Mouse (Mus musculus) intestine, embryonic 14.5 days (tissue): Measurements from ENCODE around the gene Cldn14. TPM values are rescaled to one million over a fixed set of nuclear protein-coding genes. Genes with fewer than 3 reads are reported as not detected.

Experiments used
- ATAC-seq: fragments of 200-750 bp; cut with Nextera tagmentation; replicated peaks from 2 replicates; pipeline ENCODE4 v1.8.0; 2017; ENCODE audit warnings: low read depth, moderate number of reproducible peaks, moderate TSS enrichment, moderate library complexity; ENCODE audit not compliant: low FRiP score, low TSS enrichment
- DNase-seq: peaks from one replicate; pipeline ENCODE4 v3.0.0-alpha.2; 2018; ENCODE audit warnings: low spot score
- H3K27ac ChIP-seq: fragments of 300-500 bp; sonication (generic); 2 replicates; pipeline ENCODE4 v1.5.1; 2014; ENCODE audit warnings: low read depth, mild to moderate bottlenecking, control low read depth
- H3K27me3 ChIP-seq: fragments of 300-500 bp; sonication (generic); replicated peaks from 2 replicates; pipeline ENCODE4 v1.6.1; 2014; ENCODE audit warnings: low read length, control low read depth; ENCODE audit not compliant: control insufficient read depth, insufficient read depth
- H3K36me3 ChIP-seq: fragments of 300-500 bp; sonication (generic); 2 replicates; pipeline ENCODE4 v1.6.1; 2014; ENCODE audit warnings: low read length, control low read depth; ENCODE audit not compliant: control insufficient read depth, insufficient read depth
- H3K4me1 ChIP-seq: fragments of 300-500 bp; sonication (generic); replicated peaks from 2 replicates; pipeline ENCODE4 v1.6.1; 2014; ENCODE audit warnings: low read length, control low read depth, mixed read lengths; ENCODE audit not compliant: control insufficient read depth, insufficient read depth
- H3K4me2 ChIP-seq: fragments of 300-500 bp; sonication (generic); 2 replicates; pipeline ENCODE4 v1.6.1; 2014; ENCODE audit warnings: low read length
- H3K4me3 ChIP-seq: fragments of 300-500 bp; sonication (generic); 2 replicates; pipeline ENCODE4 v1.5.1; 2014; ENCODE audit warnings: low read depth, low read length, control low read depth, mixed read lengths
- H3K9ac ChIP-seq: fragments of 300-500 bp; sonication (generic); 2 replicates; pipeline ENCODE4 v1.6.1; 2014; ENCODE audit warnings: mild to moderate bottlenecking, low read length
- H3K9me3 ChIP-seq: fragments of 300-500 bp; sonication (generic); 2 replicates; pipeline ENCODE4 v1.6.1; 2016; ENCODE audit warnings: low read length, control low read depth; ENCODE audit not compliant: control insufficient read depth
- WGBS: fragments of 180-500 bp; shearing (Covaris S2); extraction: QIAGEN DNeasy Blood & Tissue Kit; methylation state at CpG from one replicate; pipeline ENCODE4 v1.1.7; 2014; 5-methylcytosine and 5-hydroxymethylcytosine counted together
- polyA plus RNA-seq: library from polyadenylated mRNA; unstranded; fragments of >200 nt; fragmentation: Nextera tagmentation; extraction: Ambion mirVana; gene quantifications from 2 replicates; pipeline ENCODE4 v1.2.1, GENCODE M21; 2014

Gene Cldn14
- polyA plus RNA-seq, 1 experiment from 2014 or later: 0.14 TPM

DNA sequence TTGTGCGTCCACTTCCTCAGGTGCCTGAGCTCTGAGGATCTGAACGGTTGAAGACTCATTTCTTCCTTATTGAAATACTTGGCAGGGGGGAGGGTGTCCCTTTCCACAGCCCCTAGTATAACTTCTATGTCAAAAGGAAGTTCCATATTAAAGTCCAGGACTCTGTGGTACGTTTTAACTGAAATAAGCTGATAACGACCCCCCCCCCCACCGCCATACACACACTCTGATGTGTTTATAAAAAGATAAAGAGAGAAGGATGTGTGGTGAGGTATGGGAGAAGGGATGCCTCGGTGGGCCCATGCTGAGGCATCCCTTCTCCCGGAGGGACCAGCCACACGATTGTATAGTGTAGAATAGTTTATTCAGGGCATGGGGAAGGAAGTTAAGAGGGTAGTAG is 34.4 kb downstream of the Cldn14 start:
- no peaks in the 10 kb centered on the region for H3K27me3 ChIP-seq
- H3K36me3 ChIP-seq: no peaks in the 10 kb centered on the region
- H3K27ac ChIP-seq: no peak overlapping the region
- H3K4me3 ChIP-seq: no peak overlapping the region
- no peak for DNase-seq
- ATAC-seq: no peak
- no peak overlapping the region for H3K9ac ChIP-seq
- 51% methylated on average over 8 of the region's 8 CpGs for WGBS
- H3K4me2 ChIP-seq: no peak overlapping the region; the same call in 1 of the 2 replicates
- H3K4me1 ChIP-seq: 0 out of 2 replicates have a peak, but pooled peaks cover 4% of the 10 kb centered on the region
- H3K9me3 ChIP-seq: no peaks in the 10 kb centered on the region

DNA sequence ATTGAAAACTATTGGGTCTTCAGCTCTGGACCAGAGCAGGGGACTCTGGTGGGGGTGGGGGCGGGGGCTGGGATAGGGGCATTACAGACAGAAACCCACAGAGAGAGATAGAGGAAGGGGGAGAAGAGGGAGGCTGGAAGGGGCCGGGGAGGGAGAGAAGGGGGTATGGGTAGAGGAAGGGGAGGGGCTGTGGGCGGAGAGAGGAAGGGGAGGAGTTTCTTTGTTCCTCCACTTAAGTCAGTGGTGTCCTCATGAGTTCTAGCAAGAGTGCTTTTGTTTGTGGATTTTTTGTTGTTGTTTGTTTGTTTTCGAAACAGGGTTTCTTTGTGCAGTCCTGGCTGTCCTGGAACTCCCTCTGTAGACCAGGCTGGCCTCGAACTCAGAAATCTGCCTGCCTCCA is 35.1 kb downstream of the Cldn14 start:
- ATAC-seq (no peak; the same call in 1 of the 2 replicates), DNase-seq (no peak)
- H3K4me3 ChIP-seq: peak overlapping the region; percentile 15; the same call in 1 of the 2 replicates
- H3K4me2 ChIP-seq: peak overlapping the region; percentile 45
- no peaks in the 10 kb centered on the region for H3K9me3 ChIP-seq
- peak overlapping the region; percentile 22; the same call in 1 of the 2 replicates for H3K9ac ChIP-seq
- no peaks in the 10 kb centered on the region for H3K36me3 ChIP-seq
- no peak overlapping the region for H3K27ac ChIP-seq
- WGBS: 53% methylated on average over 5 of the region's 5 CpGs
- H3K27me3 ChIP-seq: no peaks in the 10 kb centered on the region
- H3K4me1 ChIP-seq: 0 out of 2 replicates have a peak, but pooled peaks cover 4% of the 10 kb centered on the region

DNA sequence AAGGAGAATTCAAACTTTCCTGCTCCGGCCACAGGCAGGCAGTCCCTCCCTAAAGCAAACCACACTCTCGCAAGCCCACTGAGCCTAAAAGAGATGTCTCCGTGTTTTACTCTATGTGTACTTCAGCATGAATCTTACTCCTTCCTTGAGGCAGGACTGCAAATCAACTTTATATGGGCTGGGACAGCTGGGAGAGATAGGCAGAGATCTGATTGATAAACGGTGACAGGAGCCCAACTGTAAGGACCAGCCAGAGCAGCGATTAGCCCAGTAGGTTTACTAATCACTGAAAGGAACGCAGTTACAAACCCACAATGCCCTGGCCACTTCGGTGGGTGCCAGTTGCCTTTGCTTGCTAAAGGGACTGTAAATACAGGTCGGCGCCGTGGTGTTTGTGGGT is 35.5 kb downstream of the Cldn14 start:
- Histone ChIP-seq H3K4me1 (0 out of 2 replicates have a peak, but pooled peaks cover 4% of the 10 kb centered on the region), H3K27me3 (no peaks in the 10 kb centered on the region), H3K9me3 (no peaks in the 10 kb centered on the region), H3K27ac (no peak overlapping the region), H3K4me2 (peak overlapping the region; percentile 45), H3K4me3 (peak overlapping the region; percentile 15; the same call in 1 of the 2 replicates), H3K9ac (peak overlapping the region; percentile 22; the same call in 1 of the 2 replicates), H3K36me3 (no peaks in the 10 kb centered on the region)
- 27% methylated on average over 10 of the region's 10 CpGs for WGBS
- ATAC-seq (no peak), DNase-seq (no peak)

DNA sequence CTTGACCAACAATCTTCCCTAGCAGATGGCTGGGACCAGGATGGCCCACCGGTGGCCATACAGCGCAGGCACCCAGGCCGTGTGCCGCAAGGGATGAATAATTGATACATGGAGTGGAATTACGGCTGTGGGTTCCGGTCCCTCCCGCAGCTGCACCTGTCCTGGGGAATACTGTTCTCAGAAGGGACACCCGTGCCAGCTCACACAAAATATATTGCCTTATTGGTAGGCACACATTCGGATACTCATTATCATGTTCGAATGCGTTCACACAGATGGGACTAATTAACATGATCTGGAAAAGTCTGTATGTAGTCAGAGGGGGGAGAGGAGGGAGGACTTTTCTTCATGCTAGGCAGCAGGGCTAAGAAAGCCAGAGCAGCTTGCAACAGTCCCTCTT is 37.6 kb downstream of the Cldn14 start:
- Histone ChIP-seq H3K9me3 (no peaks in the 10 kb centered on the region), H3K4me3 (no peak overlapping the region), H3K27me3 (no peaks in the 10 kb centered on the region)

DNA sequence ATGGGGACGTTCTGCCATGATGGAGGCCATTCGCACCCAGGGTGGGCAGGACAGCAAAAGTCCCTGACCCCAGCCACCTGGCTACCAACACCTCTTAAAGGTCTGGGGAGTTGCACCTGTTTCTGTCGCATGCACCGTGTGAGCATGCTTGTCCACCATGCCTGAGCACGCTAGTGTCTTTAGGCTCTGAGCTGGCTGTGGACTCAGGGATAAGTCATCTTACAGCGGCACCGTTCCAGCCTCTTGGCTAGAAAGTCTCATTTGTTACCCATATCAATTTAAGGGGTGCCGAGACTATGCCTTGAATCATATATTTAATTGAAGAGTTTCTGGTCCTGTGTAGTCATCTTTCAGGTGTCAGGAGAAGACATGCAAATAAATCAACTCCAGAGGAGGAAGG is 40.7 kb downstream of the Cldn14 start:
- H3K4me3 ChIP-seq: no peak overlapping the region

More for the DNA sequence above, 37.6 kb downstream of the Cldn14 start:
- Histone ChIP-seq H3K9ac (no peak overlapping the region), H3K4me1 (0 out of 2 replicates have a peak, but pooled peaks cover 4% of the 10 kb centered on the region), H3K36me3 (no peaks in the 10 kb centered on the region), H3K4me2 (no peak overlapping the region), H3K27ac (no peak overlapping the region)
- WGBS: 89% methylated on average over 11 of the region's 11 CpGs
- DNase-seq (no peak), ATAC-seq (no peak)

DNA sequence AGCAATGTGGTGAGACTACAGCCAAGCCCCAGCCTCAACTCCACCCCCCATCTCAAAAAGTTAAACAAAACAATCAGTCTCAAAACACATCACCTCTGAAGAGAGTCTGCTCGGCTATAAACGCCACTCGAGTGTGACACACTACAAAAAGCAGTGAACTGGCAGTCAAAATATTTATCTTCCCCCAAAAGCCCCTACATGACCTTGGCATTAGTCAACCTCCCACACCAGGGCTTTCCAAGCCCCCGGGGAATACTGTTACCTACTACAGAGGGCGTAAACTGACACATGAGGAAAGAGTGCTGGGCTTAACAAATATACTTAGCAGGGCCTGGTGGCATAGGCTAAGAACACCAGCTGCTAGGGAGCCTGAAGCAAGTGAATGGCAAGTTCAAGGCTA is 46.4 kb downstream of the Cldn14 start:
- H3K9me3 ChIP-seq: no peaks in the 10 kb centered on the region
- no peak overlapping the region for H3K27ac ChIP-seq
- H3K27me3 ChIP-seq: no peaks in the 10 kb centered on the region
- no peak overlapping the region for H3K4me2 ChIP-seq
- DNase-seq: no peak
- no peaks in the 10 kb centered on the region for H3K4me1 ChIP-seq
- H3K36me3 ChIP-seq: no peaks in the 10 kb centered on the region
- 29% methylated on average over 5 of the region's 5 CpGs for WGBS
- H3K4me3 ChIP-seq: no peak overlapping the region
- no peak for ATAC-seq
- H3K9ac ChIP-seq: no peak overlapping the region

More for the DNA sequence above, 40.7 kb downstream of the Cldn14 start:
- H3K4me1 ChIP-seq: no peaks in the 10 kb centered on the region
- no peaks in the 10 kb centered on the region for H3K36me3 ChIP-seq
- DNase-seq (no peak), ATAC-seq (no peak)
- no peaks in the 10 kb centered on the region for H3K27me3 ChIP-seq
- WGBS: 93% methylated on average over 8 of the region's 8 CpGs
- H3K9ac ChIP-seq: no peak overlapping the region
- H3K9me3 ChIP-seq: no peaks in the 10 kb centered on the region
- no peak overlapping the region for H3K4me2 ChIP-seq
- H3K27ac ChIP-seq: no peak overlapping the region

DNA sequence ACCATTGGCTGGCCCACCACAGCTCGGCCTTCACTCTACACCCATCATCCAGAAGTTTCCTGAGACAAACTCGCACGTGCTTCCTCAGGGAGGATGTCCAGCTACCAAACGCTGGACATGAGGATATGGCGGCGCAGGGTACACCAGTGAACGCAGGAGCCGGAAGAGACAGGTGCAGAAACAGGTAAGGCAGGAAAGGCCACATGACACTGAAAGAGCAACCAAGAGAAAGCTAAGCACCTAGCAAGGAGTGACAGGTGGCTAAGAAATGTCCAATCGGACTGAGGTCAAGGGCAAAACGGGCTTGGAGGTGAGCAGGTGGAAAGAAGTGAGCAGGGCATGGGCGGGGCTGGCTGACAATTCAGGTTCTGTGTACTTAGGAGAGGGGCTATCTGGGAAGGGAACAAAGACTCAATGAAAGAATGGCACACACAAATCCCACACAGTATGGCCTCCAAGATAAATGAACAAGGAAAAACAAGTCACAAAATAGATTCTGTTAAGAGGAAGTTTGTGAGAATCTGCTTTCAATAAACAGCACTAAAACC is 47.5 kb downstream of the Cldn14 start:
- no peak for ATAC-seq
- DNase-seq: no peak
- no peak overlapping the region for H3K4me3 ChIP-seq
- H3K36me3 ChIP-seq: no peaks in the 10 kb centered on the region
- H3K9me3 ChIP-seq: no peaks in the 10 kb centered on the region
- H3K4me2 ChIP-seq: no peak overlapping the region
- H3K27ac ChIP-seq: no peak overlapping the region
- H3K4me1 ChIP-seq: no peaks in the 10 kb centered on the region
- H3K9ac ChIP-seq: no peak overlapping the region
- 81% methylated on average over 11 of the region's 11 CpGs for WGBS
- no peaks in the 10 kb centered on the region for H3K27me3 ChIP-seq

DNA sequence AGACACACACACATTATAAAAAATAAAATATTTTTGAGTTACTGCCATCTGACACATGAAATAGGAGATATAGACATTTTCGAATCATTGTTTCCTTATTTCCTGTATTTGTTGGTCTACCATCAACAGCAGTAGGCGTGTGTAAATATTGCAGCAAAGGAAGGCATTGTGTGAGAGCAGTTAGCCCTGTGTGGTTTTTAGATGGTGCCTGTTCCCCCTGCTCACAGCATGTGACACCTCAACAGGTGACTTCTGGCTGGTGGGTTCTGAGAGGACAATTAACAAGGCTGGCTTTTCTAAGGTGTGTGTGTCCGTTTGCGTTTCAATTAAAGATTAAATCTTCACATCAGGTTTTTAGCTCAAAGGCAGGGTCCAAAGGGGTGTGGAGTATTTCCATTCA is 48.1 kb downstream of the Cldn14 start:
- no peaks in the 10 kb centered on the region for H3K27me3 ChIP-seq
- no peak overlapping the region for H3K4me3 ChIP-seq
- no peaks in the 10 kb centered on the region for H3K4me1 ChIP-seq
- no peak overlapping the region for H3K9ac ChIP-seq
- DNase-seq (no peak), ATAC-seq (no peak)
- WGBS: 90% methylated on average over 4 of the region's 4 CpGs
- no peak overlapping the region for H3K4me2 ChIP-seq
- no peaks in the 10 kb centered on the region for H3K9me3 ChIP-seq
- H3K27ac ChIP-seq: no peak overlapping the region
- no peaks in the 10 kb centered on the region for H3K36me3 ChIP-seq

DNA sequence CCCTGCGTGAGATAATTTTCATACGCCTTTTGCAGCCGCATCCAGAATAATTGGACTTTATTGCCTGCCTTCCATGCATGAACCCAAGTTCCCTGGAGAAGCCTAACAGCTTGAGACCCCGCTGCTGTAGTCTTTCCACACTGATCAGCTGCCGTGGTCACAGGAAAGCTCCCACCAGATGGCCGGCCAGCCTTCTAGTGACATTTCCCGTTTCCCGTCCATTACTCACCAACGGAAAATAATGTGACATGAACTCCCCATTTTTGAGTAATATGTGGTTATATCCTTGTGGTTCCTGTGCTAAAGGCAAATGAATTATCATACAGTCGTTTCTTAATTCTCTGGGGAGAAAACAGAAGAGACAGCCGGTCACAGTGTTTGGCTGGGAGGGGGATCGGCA is 51.2 kb downstream of the Cldn14 start:
- no peak overlapping the region for H3K27ac ChIP-seq
- no peak overlapping the region for H3K4me3 ChIP-seq
- H3K36me3 ChIP-seq: no peaks in the 10 kb centered on the region
- 63% methylated on average over 12 of the region's 12 CpGs for WGBS
- peaks cover 4% of the 10 kb centered on the region; the same call in 1 of the 2 replicates for H3K4me1 ChIP-seq
- H3K9me3 ChIP-seq: no peaks in the 10 kb centered on the region
- no peak overlapping the region for H3K9ac ChIP-seq
- no peak overlapping the region for H3K4me2 ChIP-seq
- ATAC-seq (no peak), DNase-seq (no peak)
- no peaks in the 10 kb centered on the region for H3K27me3 ChIP-seq
